Mouse (Mus musculus) C2C12 (cell line): ENCODE data around the gene Klk1b4.

Experiments used
- CEBPB ChIP-seq: IDR thresholded peaks from one replicate; pipeline ENCODE4 v1.6.1; 2011; ENCODE audit warnings: low read depth, mild to moderate bottlenecking, control low read depth, moderate library complexity
- CTCF ChIP-seq: IDR thresholded peaks from one replicate; pipeline ENCODE4 v1.5.1; 2011; ENCODE audit not compliant: control insufficient read depth, insufficient read depth, insufficient read length
- FOSL1 ChIP-seq: IDR thresholded peaks from one replicate; pipeline ENCODE4 v1.8.0; 2011; ENCODE audit warnings: mild to moderate bottlenecking, low read length; ENCODE audit not compliant: poor library complexity, insufficient read depth, severe bottlenecking
- MAX ChIP-seq: IDR thresholded peaks from one replicate; pipeline ENCODE4 v1.6.1; 2011; ENCODE audit warnings: mild to moderate bottlenecking, control low read depth
- MYOD1 ChIP-seq: IDR thresholded peaks from one replicate; pipeline ENCODE4 v1.6.1; 2011; ENCODE audit warnings: low read depth; ENCODE audit not compliant: control insufficient read depth, insufficient read length
- MYOG ChIP-seq: IDR thresholded peaks from one replicate; pipeline ENCODE4 v1.6.1; 2011; ENCODE audit not compliant: control insufficient read depth, insufficient read length; ENCODE audit errors: extremely low read depth
- USF1 ChIP-seq: IDR thresholded peaks from one replicate; pipeline ENCODE4 v1.6.1; 2011; ENCODE audit warnings: low read depth, mild to moderate bottlenecking, control low read depth, moderate library complexity

DNA sequence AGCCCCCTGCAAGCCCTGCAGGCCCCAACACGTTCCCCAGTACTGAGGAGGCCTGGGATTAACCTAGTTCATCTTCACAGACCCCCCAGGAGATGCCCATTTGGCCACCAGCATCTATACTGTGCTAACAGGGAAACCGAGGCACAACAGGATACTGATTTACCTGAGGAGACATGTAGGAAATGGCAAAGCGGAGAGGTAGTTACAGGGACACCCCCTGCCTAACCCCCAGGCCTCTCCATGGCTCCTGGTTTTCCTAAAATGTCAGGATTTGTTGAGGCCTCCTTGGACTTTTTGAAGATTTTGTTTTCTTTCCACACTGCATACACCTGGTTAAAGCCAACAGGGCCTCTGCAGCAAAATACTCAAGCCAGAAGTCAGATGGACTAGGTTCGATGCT is 50.0 kb downstream of the Klk1b4 start, which contains the start of gene Acp4:
- TF ChIP-seq CTCF = no peak
- no peak for TF ChIP-seq USF1
- TF ChIP-seq MAX = no peak
- no peak for TF ChIP-seq MYOD1
- no peak for TF ChIP-seq MYOG
- TF ChIP-seq CEBPB = no peak
- no peak for TF ChIP-seq FOSL1
